Mouse (Mus musculus) hindbrain, embryonic 11.5 days (tissue): Measurements from ENCODE around the gene Prcd. TPM values are rescaled to one million over a fixed set of nuclear protein-coding genes. Genes with fewer than 3 reads are reported as not detected.
A peak's percentile ranks its signal among the peaks of the same experiment; 100 is the strongest.

Source experiments
- ATAC-seq: fragments of 200-750 bp; cut with Nextera tagmentation; 2 replicates; pipeline ENCODE4 v1.8.0; 2017; ENCODE audit warnings: mild to moderate bottlenecking, moderate TSS enrichment, moderate library complexity; ENCODE audit not compliant: low FRiP score
- DNase-seq: peaks from one replicate; pipeline ENCODE4 v3.0.0-alpha.2; 2015; ENCODE audit warnings: low spot score
- H3K27ac ChIP-seq: fragments of 300-500 bp; sonication (generic); 2 replicates; pipeline ENCODE4 v1.5.1; 2014; ENCODE audit warnings: mild to moderate bottlenecking, low read depth, low read length
- H3K27me3 ChIP-seq: fragments of 300-500 bp; sonication (generic); 2 replicates; pipeline ENCODE4 v1.6.1; 2014; ENCODE audit warnings: mild to moderate bottlenecking, low read length, moderate library complexity, mixed read lengths; ENCODE audit not compliant: control insufficient read depth, insufficient read depth
- H3K36me3 ChIP-seq: fragments of 300-500 bp; sonication (generic); 2 replicates; pipeline ENCODE4 v1.6.1; 2014; ENCODE audit warnings: mild to moderate bottlenecking, low read length, moderate library complexity, mixed read lengths; ENCODE audit not compliant: control insufficient read depth, insufficient read depth
- H3K4me1 ChIP-seq: fragments of 300-500 bp; sonication (generic); replicated peaks from 2 replicates; pipeline ENCODE4 v1.6.1; 2014; ENCODE audit warnings: low read length, mixed read lengths; ENCODE audit not compliant: control insufficient read depth, insufficient read depth
- H3K4me2 ChIP-seq: fragments of 300-500 bp; sonication (generic); replicated peaks from 2 replicates; pipeline ENCODE4 v1.6.1; 2014; ENCODE audit warnings: mild to moderate bottlenecking, low read depth, low read length
- H3K4me3 ChIP-seq: fragments of 300-500 bp; sonication (generic); 2 replicates; pipeline ENCODE4 v1.5.1; 2014; ENCODE audit warnings: low read depth, low read length
- H3K9ac ChIP-seq: fragments of 300-500 bp; sonication (generic); 2 replicates; pipeline ENCODE4 v1.6.1; 2014; ENCODE audit warnings: low read depth, low read length
- H3K9me3 ChIP-seq: fragments of 300-500 bp; sonication (generic); 2 replicates; pipeline ENCODE4 v1.6.1; 2016; ENCODE audit warnings: low read length; ENCODE audit not compliant: control insufficient read depth
- WGBS: fragments of 180-500 bp; shearing (Covaris S2); extraction: QIAGEN DNeasy Blood & Tissue Kit; methylation state at CpG from one replicate; pipeline ENCODE4 v1.1.7; 2014; 5-methylcytosine and 5-hydroxymethylcytosine counted together
- polyA plus RNA-seq: library from polyadenylated mRNA; unstranded; fragments of >200 nt; fragmentation: Nextera tagmentation; extraction: Ambion mirVana; gene quantifications from 2 replicates; pipeline ENCODE4 v1.2.1, GENCODE M21; 2014

Prcd gene
- polyA plus RNA-seq, 1 experiment from 2014 or later, result 0.32 TPM

- H3K36me3 ChIP-seq, result no peaks in the 10 kb centered on the region
- H3K27me3 ChIP-seq, result peaks cover 19% of the 10 kb centered on the region
Observed at GRCm38 (mm10) chr11:116657311-116658223, 4.2 kb downstream of the Prcd start.

GRCm38 (mm10) chr11:116658238-116658637 is 4.9 kb downstream of the Prcd start:
- H3K36me3 ChIP-seq, result no peaks in the 10 kb centered on the region
- peaks cover 14% of the 10 kb centered on the region for H3K27me3 ChIP-seq
- H3K27ac ChIP-seq, result peak overlapping the region; percentile 88; the same call in 1 of the 2 replicates
- no peak overlapping the region for H3K4me3 ChIP-seq
- no peak for DNase-seq
- H3K9ac ChIP-seq, result no peak overlapping the region
- H3K9me3 ChIP-seq, result no peaks in the 10 kb centered on the region
- no peak for ATAC-seq
- H3K4me1 ChIP-seq, result peaks cover 16% of the 10 kb centered on the region
- H3K4me2 ChIP-seq, result 0 out of 2 replicates have a peak overlapping the region, but pooled peaks have one; percentile 1
- WGBS, result 68% methylated on average over 10 of the region's 10 CpGs

More at GRCm38 (mm10) chr11:116657311-116658223, 4.2 kb downstream of the Prcd start:
- DNase-seq, result peak; percentile 92
- Histone ChIP-seq H3K9me3 (no peaks in the 10 kb centered on the region), H3K9ac (peak overlapping the region; percentile 58), H3K4me2 (peak overlapping the region; percentile 39), H3K27ac (peak overlapping the region; percentile 88), H3K4me1 (peaks cover 11% of the 10 kb centered on the region), H3K4me3 (peak overlapping the region; percentile 27)
- WGBS, result 8% methylated on average over 22 of the region's 22 CpGs
- ATAC-seq, result peak; percentile 84

GRCm38 (mm10) chr11:116659027-116659621 is 5.8 kb downstream of the Prcd start:
- DNase-seq, result no peak
- peaks cover 9% of the 10 kb centered on the region for H3K27me3 ChIP-seq
- H3K36me3 ChIP-seq, result no peaks in the 10 kb centered on the region
- peaks cover 17% of the 10 kb centered on the region for H3K4me1 ChIP-seq
- ATAC-seq, result no peak
- no peak overlapping the region for H3K4me2 ChIP-seq
- no peak overlapping the region for H3K27ac ChIP-seq
- WGBS, result 81% methylated on average over 15 of the region's 15 CpGs
- no peak overlapping the region for H3K4me3 ChIP-seq
- H3K9me3 ChIP-seq, result no peaks in the 10 kb centered on the region
- H3K9ac ChIP-seq, result no peak overlapping the region

- no peak overlapping the region for H3K4me2 ChIP-seq
- no peak for DNase-seq
- peaks cover 16% of the 10 kb centered on the region for H3K4me1 ChIP-seq
- 86% methylated on average over 9 of the region's 9 CpGs for WGBS
- no peak for ATAC-seq
- H3K27me3 ChIP-seq, result peaks cover 4% of the 10 kb centered on the region; the same call in 1 of the 2 replicates
- H3K4me3 ChIP-seq, result no peak overlapping the region
- H3K9ac ChIP-seq, result no peak overlapping the region; the same call in 1 of the 2 replicates
- no peaks in the 10 kb centered on the region for H3K9me3 ChIP-seq
- no peaks in the 10 kb centered on the region for H3K36me3 ChIP-seq
- no peak overlapping the region for H3K27ac ChIP-seq
Observed at GRCm38 (mm10) chr11:116660181-116660580, 6.8 kb downstream of the Prcd start.

GRCm38 (mm10) chr11:116661291-116661947 is 8.1 kb downstream of the Prcd start:
- Histone ChIP-seq H3K4me1 (peaks cover 16% of the 10 kb centered on the region), H3K4me2 (peak overlapping the region; percentile 17; the same call in 1 of the 2 replicates), H3K36me3 (no peaks in the 10 kb centered on the region), H3K9me3 (no peaks in the 10 kb centered on the region), H3K4me3 (no peak overlapping the region), H3K27me3 (peaks cover 4% of the 10 kb centered on the region; the same call in 1 of the 2 replicates), H3K27ac (peak overlapping the region; percentile 79), H3K9ac (peak overlapping the region; percentile 32; the same call in 1 of the 2 replicates)
- ATAC-seq (peak; percentile 53), DNase-seq (peak; percentile 55)
- 12% methylated on average over 13 of the region's 13 CpGs for WGBS

GRCm38 (mm10) chr11:116661948-116662377 is 8.6 kb downstream of the Prcd start:
- 0 out of 2 replicates have a peak overlapping the region, but pooled peaks have one; percentile 0 for H3K4me2 ChIP-seq

GRCm38 (mm10) chr11:116665289-116665688 is 12.0 kb downstream of the Prcd start:
- H3K27me3 ChIP-seq, result peaks cover 4% of the 10 kb centered on the region; the same call in 1 of the 2 replicates

More at GRCm38 (mm10) chr11:116661948-116662377, 8.6 kb downstream of the Prcd start:
- DNase-seq, result no peak
- Histone ChIP-seq H3K4me1 (peaks cover 16% of the 10 kb centered on the region), H3K9me3 (no peaks in the 10 kb centered on the region), H3K36me3 (no peaks in the 10 kb centered on the region), H3K27ac (peak overlapping the region; percentile 3; the same call in 1 of the 2 replicates), H3K27me3 (peaks cover 4% of the 10 kb centered on the region; the same call in 1 of the 2 replicates), H3K4me3 (no peak overlapping the region), H3K9ac (peak overlapping the region; percentile 44)
- WGBS, result 63% methylated on average over 8 of the region's 8 CpGs
- ATAC-seq, result no peak

GRCm38 (mm10) chr11:116666566-116666965 is 13.2 kb downstream of the Prcd start:
- Histone ChIP-seq H3K4me2 (no peak overlapping the region), H3K4me3 (no peak overlapping the region), H3K4me1 (peaks cover 14% of the 10 kb centered on the region), H3K27ac (no peak overlapping the region), H3K9ac (no peak overlapping the region), H3K36me3 (no peaks in the 10 kb centered on the region), H3K9me3 (no peaks in the 10 kb centered on the region), H3K27me3 (peaks cover 4% of the 10 kb centered on the region; the same call in 1 of the 2 replicates)
- ATAC-seq (no peak), DNase-seq (no peak)
- 79% methylated on average over 9 of the region's 9 CpGs for WGBS

More at GRCm38 (mm10) chr11:116665289-116665688, 12.0 kb downstream of the Prcd start:
- no peak for DNase-seq
- Histone ChIP-seq H3K4me1 (peaks cover 16% of the 10 kb centered on the region), H3K4me3 (no peak overlapping the region), H3K36me3 (no peaks in the 10 kb centered on the region), H3K27ac (no peak overlapping the region), H3K9me3 (no peaks in the 10 kb centered on the region), H3K9ac (no peak overlapping the region), H3K4me2 (no peak overlapping the region)
- ATAC-seq, result no peak
- WGBS, result 79% methylated on average over 10 of the region's 10 CpGs
